9 mouse cellular contexts compared by ENCODE assay signal in genomic region chr2:44571156-44571555, GRCm38 (mm10).
A peak's percentile ranks its signal among the peaks of the same experiment; 100 is the strongest.
DNase-seq lines count a peak whose midpoint lies in the region; ATAC-seq lines count a peak whose summit lies in the region.
"Had no signal": no experiment of that assay in that cellular context is flagged by ENCODE, and none has a peak within 500 bp of the region (broad histone marks: within the 10 kb centered on the region; RNA-seq: fewer than 3 reads in every experiment).

No protein-coding gene starts in this region.

- WGBS in hindbrain, embryonic 15.5 days = 25% methylated on average over 9 of the region's 9 CpGs
- WGBS in hindbrain, embryonic 12.5 days = 38% methylated on average over 9 of the region's 9 CpGs
- 22% methylated on average over 9 of the region's 9 CpGs for WGBS in hindbrain, embryonic 16.5 days
- WGBS in lung, embryonic 16.5 days = 45% methylated on average over 9 of the region's 9 CpGs
- WGBS in liver, embryonic 11.5 days = 78% methylated on average over 9 of the region's 9 CpGs

- H3K27me3 ChIP-seq in hindbrain, embryonic 15.5 days = no peaks in the 10 kb centered on the region
- no peaks in the 10 kb centered on the region for H3K27me3 ChIP-seq in hindbrain, embryonic 12.5 days
- H3K27me3 ChIP-seq in hindbrain, embryonic 16.5 days (replicated peaks; ENCODE audit: control insufficient read depth, insufficient read depth, low read length) = no peaks in the 10 kb centered on the region
- no peaks in the 10 kb centered on the region for H3K27me3 ChIP-seq in lung, embryonic 16.5 days (ENCODE audit: control insufficient read depth, insufficient read depth, low read depth, low read length)
- no peaks in the 10 kb centered on the region for H3K27me3 ChIP-seq in liver, embryonic 11.5 days (replicated peaks; ENCODE audit: control insufficient read depth, insufficient read depth, low read length)

- no peak overlapping the region for H3K4me3 ChIP-seq in hindbrain, embryonic 15.5 days
- H3K4me3 ChIP-seq in hindbrain, embryonic 12.5 days = no peak overlapping the region
- H3K4me3 ChIP-seq in hindbrain, embryonic 16.5 days (ENCODE audit: low read length) = no peak overlapping the region
- H3K4me3 ChIP-seq in lung, embryonic 16.5 days (ENCODE audit: low read length) = no peak overlapping the region
- H3K4me3 ChIP-seq in liver, embryonic 11.5 days (ENCODE audit: low read depth, low read length) = no peak overlapping the region

- peak; percentile 12 for DNase-seq in embryo, embryonic 9.5 days (ENCODE audit: extremely low spot score)
- DNase-seq in adrenal gland, postnatal 10 days = no peak
- DNase-seq in liver, embryonic 11.5 days (ENCODE audit: low spot score) = no peak
- no peak for DNase-seq in urinary bladder, adult 2 months (ENCODE audit: low spot score)

- H3K9ac ChIP-seq in hindbrain, embryonic 15.5 days = no peak overlapping the region
- no peak overlapping the region for H3K9ac ChIP-seq in hindbrain, embryonic 12.5 days
- H3K9ac ChIP-seq in hindbrain, embryonic 16.5 days (ENCODE audit: low read depth, low read length) = 0 out of 2 replicates have a peak overlapping the region, but pooled peaks have one; percentile 18
- H3K9ac ChIP-seq in lung, embryonic 16.5 days (ENCODE audit: low read length) = peak overlapping the region; percentile 44
- no peak overlapping the region for H3K9ac ChIP-seq in liver, embryonic 11.5 days (ENCODE audit: low read depth, low read length)

- 0 out of 2 replicates have a peak overlapping the region, but pooled peaks have one; percentile 2 for H3K4me2 ChIP-seq in hindbrain, embryonic 15.5 days
- H3K4me2 ChIP-seq in hindbrain, embryonic 12.5 days (replicated peaks) = no peak overlapping the region; the same call in 1 of the 2 replicates
- no peak overlapping the region for H3K4me2 ChIP-seq in hindbrain, embryonic 16.5 days (ENCODE audit: low read length)
- peak overlapping the region; percentile 8; the same call in 1 of the 2 replicates for H3K4me2 ChIP-seq in lung, embryonic 16.5 days (ENCODE audit: low read depth, low read length)
- H3K4me2 ChIP-seq in liver, embryonic 11.5 days = no peak overlapping the region

- no peaks in the 10 kb centered on the region for H3K36me3 ChIP-seq in hindbrain, embryonic 15.5 days
- no peaks in the 10 kb centered on the region for H3K36me3 ChIP-seq in hindbrain, embryonic 12.5 days
- H3K36me3 ChIP-seq in hindbrain, embryonic 16.5 days (ENCODE audit: control insufficient read depth, insufficient read depth, low read length) = no peaks in the 10 kb centered on the region
- no peaks in the 10 kb centered on the region for H3K36me3 ChIP-seq in lung, embryonic 16.5 days (ENCODE audit: control insufficient read depth, insufficient read depth, low read length)
- no peaks in the 10 kb centered on the region for H3K36me3 ChIP-seq in liver, embryonic 11.5 days (ENCODE audit: control insufficient read depth, insufficient read depth, low read length)
- H3K36me3 ChIP-seq: G1E had no signal

- no peak overlapping the region for H3K27ac ChIP-seq in hindbrain, embryonic 15.5 days (replicated peaks)
- no peak overlapping the region for H3K27ac ChIP-seq in hindbrain, embryonic 12.5 days
- no peak overlapping the region for H3K27ac ChIP-seq in hindbrain, embryonic 16.5 days (ENCODE audit: low read depth, low read length)
- peak overlapping the region; percentile 89 for H3K27ac ChIP-seq in lung, embryonic 16.5 days (ENCODE audit: low read length)
- H3K27ac ChIP-seq in liver, embryonic 11.5 days (ENCODE audit: low read depth, low read length) = no peak overlapping the region

- peaks cover 5% of the 10 kb centered on the region; the same call in 1 of the 2 replicates for H3K4me1 ChIP-seq in hindbrain, embryonic 15.5 days (replicated peaks)
- no peaks in the 10 kb centered on the region for H3K4me1 ChIP-seq in hindbrain, embryonic 12.5 days
- peaks cover 2% of the 10 kb centered on the region; the same call in 1 of the 2 replicates for H3K4me1 ChIP-seq in hindbrain, embryonic 16.5 days (ENCODE audit: control insufficient read depth, insufficient read depth, low read depth, low read length)
- H3K4me1 ChIP-seq in lung, embryonic 16.5 days (replicated peaks; ENCODE audit: control insufficient read depth, insufficient read depth, low read length) = 0 out of 2 replicates have a peak, but pooled peaks cover 2% of the 10 kb centered on the region
- no peaks in the 10 kb centered on the region for H3K4me1 ChIP-seq in liver, embryonic 11.5 days (replicated peaks; ENCODE audit: control insufficient read depth, insufficient read depth, low read length)

- H3K9me3 ChIP-seq in hindbrain, embryonic 15.5 days = no peaks in the 10 kb centered on the region
- no peaks in the 10 kb centered on the region for H3K9me3 ChIP-seq in hindbrain, embryonic 12.5 days (replicated peaks)
- no peaks in the 10 kb centered on the region for H3K9me3 ChIP-seq in hindbrain, embryonic 16.5 days (ENCODE audit: control insufficient read depth, low read length)
- H3K9me3 ChIP-seq in lung, embryonic 16.5 days (ENCODE audit: control insufficient read depth, low read length) = no peaks in the 10 kb centered on the region
- H3K9me3 ChIP-seq in liver, embryonic 11.5 days (ENCODE audit: control insufficient read depth, low read length) = no peaks in the 10 kb centered on the region
- H3K9me3 ChIP-seq: G1E had no signal

- ATAC-seq in hindbrain, embryonic 15.5 days (ENCODE audit: low FRiP score, low read depth) = no peak
- ATAC-seq in hindbrain, embryonic 12.5 days (ENCODE audit: low FRiP score) = no peak
- ATAC-seq in hindbrain, embryonic 16.5 days = peak; percentile 45; the same call in 1 of the 2 replicates
- peak; percentile 49; the same call in 1 of the 2 replicates for ATAC-seq in lung, embryonic 16.5 days (ENCODE audit: low read depth)
- ATAC-seq in liver, embryonic 11.5 days (replicated peaks; ENCODE audit: low FRiP score) = no peak

Comparison
In these comparisons a context has a peak if more than half of its experiments do, and no peak if none do; other contexts are left out.
1. ATAC-seq: peak in hindbrain, embryonic 16.5 days (single experiment) and lung, embryonic 16.5 days (single experiment); none in hindbrain, embryonic 15.5 days (single experiment), hindbrain, embryonic 12.5 days (single experiment) and liver, embryonic 11.5 days (single experiment).
2. H3K4me2 ChIP-seq: peak in hindbrain, embryonic 15.5 days (single experiment) and lung, embryonic 16.5 days (single experiment); none in hindbrain, embryonic 12.5 days (single experiment), hindbrain, embryonic 16.5 days (single experiment) and liver, embryonic 11.5 days (single experiment).
3. H3K9ac ChIP-seq: peak in hindbrain, embryonic 16.5 days (single experiment) and lung, embryonic 16.5 days (single experiment); none in hindbrain, embryonic 15.5 days (single experiment), hindbrain, embryonic 12.5 days (single experiment) and liver, embryonic 11.5 days (single experiment).